Mouse (Mus musculus): ENCODE measurements at regions not wholly inside any gene's neighbourhood (a gene's known extent, or its start where the extent isn't known, plus 50 kb on each side); places are given as distances from the start of the nearest gene placed in this dataset.

- no peak for DNase-seq (ENCODE audit: low spot score)
Measured at GRCm38 (mm10) chr5:73797980-73798379, 146.8 kb downstream of the Spata18 start.

- no peak for DNase-seq (ENCODE audit: low spot score)
Measured at GRCm38 (mm10) chr5:73803431-73803830, 152.3 kb downstream of the Spata18 start.

GRCm38 (mm10) chr5:73804556-73805230 is 153.5 kb downstream of the Spata18 start:
- no peak for DNase-seq (ENCODE audit: low spot score)

- no peak for DNase-seq (ENCODE audit: low spot score)
Measured at GRCm38 (mm10) chr5:73810660-73811059, 159.5 kb downstream of the Spata18 start.

DNA sequence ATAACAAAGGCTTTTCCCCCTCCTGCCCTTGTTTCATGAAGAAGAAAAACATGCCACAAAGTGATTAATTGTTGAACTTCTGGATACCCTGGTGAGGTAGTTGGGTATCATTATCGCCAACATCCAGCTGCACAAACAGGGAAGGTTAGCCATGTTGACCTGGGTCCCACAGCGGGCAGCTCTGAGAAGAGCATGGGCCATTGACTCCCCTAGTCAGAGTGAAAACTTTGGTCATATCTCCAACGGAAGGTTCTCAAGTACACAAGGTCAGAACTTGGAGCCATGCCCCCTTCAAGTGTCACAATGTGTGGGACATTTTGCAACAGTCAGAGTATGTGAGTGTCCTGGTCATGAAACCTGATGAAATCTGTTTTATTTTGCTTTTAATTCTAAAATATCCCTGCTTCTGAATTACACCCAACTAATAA is 159.9 kb downstream of the Spata18 start:
- no peak for DNase-seq (ENCODE audit: low spot score)

GRCm38 (mm10) chr5:73815752-73816151 is 164.6 kb downstream of the Spata18 start:
- no peak for DNase-seq (ENCODE audit: low spot score)

DNA sequence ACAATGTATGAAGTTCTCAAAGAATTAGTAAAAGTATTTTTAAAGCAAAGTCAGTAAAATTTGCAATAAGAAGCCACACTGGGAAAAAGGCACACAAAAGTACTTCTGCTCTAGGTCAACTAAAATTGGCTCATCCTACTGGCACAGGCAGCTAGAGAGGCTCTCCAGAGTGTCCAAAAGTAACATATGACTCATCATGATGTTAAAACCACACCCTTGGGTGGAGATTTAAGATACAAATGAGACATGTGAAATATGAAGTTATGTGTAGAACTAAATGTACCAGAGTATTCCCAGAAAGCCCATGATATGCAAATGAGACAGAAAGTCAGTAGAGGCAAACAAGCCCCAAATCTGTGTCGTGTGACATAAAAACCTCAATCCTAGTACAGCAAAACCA is 166.0 kb downstream of the Spata18 start:
- no peak for DNase-seq (ENCODE audit: low spot score)

DNA sequence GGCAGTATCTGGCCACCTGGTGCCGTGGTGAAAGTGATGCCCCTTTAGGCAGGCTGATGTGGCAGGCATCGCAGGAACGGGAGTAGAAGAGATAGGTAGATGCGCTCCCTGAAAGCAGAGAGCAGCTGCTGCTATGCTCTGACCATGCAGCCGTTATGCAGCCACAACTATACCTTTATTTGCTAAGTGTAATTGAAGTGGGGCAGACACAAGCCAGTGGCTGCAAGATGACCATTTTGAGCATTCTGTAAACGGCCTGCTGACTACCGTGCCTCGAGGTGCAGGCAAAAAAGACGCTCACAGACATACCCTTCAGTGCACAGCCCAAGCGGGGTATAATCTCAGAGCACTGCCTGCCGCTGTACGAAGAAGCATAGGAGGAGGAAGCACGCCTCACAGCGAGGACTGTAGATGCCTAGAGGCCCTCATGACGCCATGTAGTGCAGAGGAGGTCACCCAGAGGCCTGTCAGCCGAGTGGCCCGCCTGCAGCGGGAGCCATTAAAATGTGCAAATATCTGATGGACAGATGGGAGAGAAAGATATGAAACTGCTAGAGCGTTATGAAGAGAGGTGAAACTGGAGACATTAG is 170.9 kb downstream of the Spata18 start:
- no peak for DNase-seq (ENCODE audit: low spot score)

DNA sequence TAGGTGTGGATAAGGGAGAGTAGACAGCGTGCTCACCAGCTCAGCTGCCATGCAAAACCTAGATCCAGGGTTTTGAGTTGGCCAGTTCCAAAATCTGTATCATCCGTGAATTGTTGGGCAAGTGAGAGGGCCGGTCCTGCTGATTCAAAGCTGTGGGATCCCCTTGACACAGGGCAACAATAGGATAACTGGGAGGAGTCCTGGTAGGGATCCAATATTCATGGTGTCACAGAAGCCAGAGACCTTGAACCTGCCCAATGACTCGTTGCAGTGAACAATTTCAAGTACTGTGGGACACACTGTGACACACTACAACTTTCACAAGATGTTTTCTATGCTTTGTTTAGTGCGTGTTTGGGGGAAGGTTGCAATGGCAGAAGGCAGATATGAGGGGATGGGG is 172.2 kb downstream of the Spata18 start:
- no peak for DNase-seq (ENCODE audit: low spot score)

DNA sequence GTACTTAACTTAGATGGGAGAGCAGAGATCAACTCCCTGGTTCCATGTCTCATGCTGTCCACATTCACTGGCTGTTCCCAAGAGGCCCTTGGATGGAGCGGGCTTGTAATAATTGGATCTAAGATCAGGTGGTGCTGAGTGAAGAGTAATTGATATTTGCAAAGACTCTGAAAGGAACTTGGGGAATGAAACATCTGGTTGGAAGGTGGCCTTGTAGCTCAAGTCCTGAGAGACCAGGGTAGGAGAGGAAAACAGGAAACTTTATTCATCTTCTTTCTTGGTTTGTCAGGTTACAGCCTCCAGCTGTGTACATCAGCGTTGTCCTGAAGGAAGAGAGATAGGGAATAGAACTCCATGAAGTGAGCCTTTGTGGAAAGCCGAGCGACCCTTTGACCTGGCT is 175.8 kb downstream of the Spata18 start:
- no peak for DNase-seq (ENCODE audit: low spot score)

- DNase-seq (ENCODE audit: low spot score): no peak
Measured at GRCm38 (mm10) chr5:73833721-73834120, 182.5 kb downstream of the Spata18 start.

GRCm38 (mm10) chr5:73843776-73844175 is 192.6 kb downstream of the Spata18 start:
- no peak for DNase-seq (ENCODE audit: low spot score)

- DNase-seq (ENCODE audit: low spot score): no peak
Measured at GRCm38 (mm10) chr5:73846096-73846782, 195.1 kb downstream of the Spata18 start.

DNA sequence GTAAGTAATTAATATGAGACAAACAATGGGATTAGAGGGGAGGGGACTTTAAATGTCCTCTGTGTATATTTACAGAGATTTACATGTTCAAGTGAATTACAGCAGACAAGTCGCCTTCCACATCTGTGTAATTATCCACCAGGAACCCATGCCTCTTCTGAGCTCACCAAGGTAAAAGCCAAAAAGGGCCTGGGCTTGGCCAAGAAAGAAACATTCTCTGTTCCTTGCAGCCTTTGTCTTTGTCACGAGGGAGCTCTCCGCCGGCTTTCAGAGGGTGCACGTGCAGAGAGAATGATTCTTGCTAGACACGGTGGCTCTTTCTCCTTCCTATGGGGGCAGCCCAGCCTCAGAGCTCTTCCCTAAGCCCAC is 195.6 kb downstream of the Spata18 start:
- peak; percentile 26 for DNase-seq (ENCODE audit: low spot score)

- DNase-seq (ENCODE audit: low spot score): no peak
Measured at GRCm38 (mm10) chr5:73851501-73851900, 200.3 kb downstream of the Spata18 start.

GRCm38 (mm10) chr5:73854025-73854773 is 203.0 kb downstream of the Spata18 start:
- peak; percentile 78 for DNase-seq (ENCODE audit: low spot score)

DNA sequence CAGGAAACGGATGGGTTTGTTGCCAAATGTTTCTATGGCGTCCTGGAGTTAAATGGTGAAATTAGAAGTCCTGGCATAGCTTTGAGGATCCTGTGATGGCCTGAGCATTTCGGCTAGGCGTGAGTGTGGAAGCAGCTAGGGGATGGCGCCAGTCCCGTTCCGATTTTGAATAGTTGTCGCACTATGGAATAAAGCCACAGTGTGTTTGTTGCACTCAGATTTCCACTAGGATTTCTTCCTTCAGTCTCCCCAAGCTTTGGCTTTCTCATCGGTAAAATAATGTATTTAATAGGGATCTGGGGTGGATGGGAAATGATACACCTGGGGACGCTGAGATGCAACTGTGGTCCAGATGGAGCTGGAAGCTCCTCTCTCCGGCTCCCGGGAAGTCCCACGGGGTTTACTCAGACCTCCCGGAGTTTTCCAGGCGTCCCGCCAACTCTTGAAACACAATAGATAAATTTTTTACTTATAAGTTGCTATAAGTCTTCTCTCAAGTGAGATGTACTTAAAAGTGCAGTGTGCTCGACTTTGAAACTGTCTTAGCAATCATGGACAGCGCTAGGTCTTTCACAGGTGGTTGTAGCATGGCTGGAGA is 203.7 kb downstream of the Spata18 start:
- peak; percentile 14 for DNase-seq (ENCODE audit: low spot score)

DNA sequence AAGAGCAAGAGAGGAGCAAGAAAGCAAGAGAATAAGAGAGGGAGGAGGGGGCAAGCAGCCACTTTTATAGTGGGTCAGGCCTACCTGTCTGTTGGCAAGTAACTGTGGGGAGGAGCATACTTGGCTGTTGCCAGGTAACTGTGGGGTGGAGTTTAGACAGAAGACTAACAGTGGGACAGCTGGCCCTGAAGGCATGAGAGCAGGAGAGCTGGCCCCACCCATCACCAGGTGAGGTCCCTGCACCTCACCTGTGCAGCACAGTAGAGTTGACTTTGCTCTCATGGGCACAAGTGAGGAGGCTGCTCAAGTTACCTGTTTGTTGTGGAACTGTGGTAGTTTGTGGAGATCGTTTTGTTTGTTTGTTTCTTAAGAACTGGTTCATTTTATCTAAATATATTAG is 208.1 kb downstream of the Spata18 start:
- no peak for DNase-seq (ENCODE audit: low spot score)

DNA sequence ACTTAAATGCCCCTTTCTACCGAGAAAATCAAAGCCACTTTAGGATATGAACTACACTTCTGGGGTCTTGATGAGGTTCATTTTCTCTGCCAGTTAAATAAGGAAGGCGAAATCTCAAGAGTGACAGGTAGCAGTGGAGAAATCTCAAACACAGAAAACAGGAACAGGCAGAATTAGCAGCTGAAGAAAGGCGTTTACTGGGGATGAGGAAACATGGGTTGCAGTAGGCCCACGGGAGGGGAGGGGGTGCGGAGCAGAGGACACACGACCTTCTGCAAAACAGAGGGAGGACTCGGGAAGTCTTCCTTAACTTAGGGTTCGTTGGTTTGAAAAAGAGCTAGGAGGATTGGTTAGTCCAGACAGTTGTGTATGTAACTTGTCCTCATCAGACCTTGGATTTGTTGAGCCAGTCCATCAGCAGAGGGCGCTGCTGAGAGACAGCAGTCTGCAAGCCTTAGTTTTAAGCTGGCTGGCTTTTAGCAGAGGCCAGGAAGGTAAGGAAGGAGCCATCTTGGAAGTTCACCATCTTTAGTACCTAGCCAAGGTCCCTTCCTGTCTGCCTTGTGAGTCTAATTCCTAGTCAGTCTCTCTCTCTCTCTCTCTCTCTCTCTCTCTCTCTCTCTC is 204.0 kb downstream of the Usp46 start:
- peak; percentile 60 for DNase-seq (ENCODE audit: low spot score)

GRCm38 (mm10) chr5:73872641-73873421 is 195.4 kb downstream of the Usp46 start:
- no peak for DNase-seq (ENCODE audit: low spot score)

GRCm38 (mm10) chr5:73874770-73875169 is 193.5 kb downstream of the Usp46 start:
- DNase-seq (ENCODE audit: low spot score): no peak

Measured in urinary bladder, postnatal 14 days (tissue).